Mouse (Mus musculus) liver, postnatal 0 days (tissue): ENCODE data around the gene Klhl22. TPM values are rescaled to one million over a fixed set of nuclear protein-coding genes. Genes with fewer than 3 reads are reported as not detected.

Experiments used
- ATAC-seq: fragments of 200-750 bp; cut with Nextera tagmentation; 2 replicates; pipeline ENCODE4 v1.8.0; 2017; ENCODE audit warnings: mild to moderate bottlenecking, moderate library complexity
- DNase-seq: peaks from one replicate; pipeline ENCODE4 v3.0.0-alpha.2; 2016
- H3K27ac ChIP-seq: fragments of 300-500 bp; sonication (generic); 2 replicates; pipeline ENCODE4 v1.5.1; 2014; ENCODE audit warnings: antibody characterized with exemption, moderate library complexity, mild to moderate bottlenecking, low read depth
- H3K27me3 ChIP-seq: fragments of 300-500 bp; sonication (generic); 2 replicates; pipeline ENCODE4 v1.6.1; 2014; ENCODE audit warnings: low read length, control low read depth, mixed read lengths; ENCODE audit not compliant: insufficient read depth
- H3K36me3 ChIP-seq: fragments of 300-500 bp; sonication (generic); replicated peaks from 2 replicates; pipeline ENCODE4 v1.6.1; 2014; ENCODE audit warnings: mild to moderate bottlenecking, control low read depth, low read length, moderate library complexity, mixed read lengths; ENCODE audit not compliant: insufficient read depth
- H3K4me1 ChIP-seq: fragments of 300-500 bp; sonication (generic); 2 replicates; pipeline ENCODE4 v1.6.1; 2014; ENCODE audit warnings: antibody characterized with exemption, mild to moderate bottlenecking, control low read depth; ENCODE audit not compliant: insufficient read depth
- H3K4me2 ChIP-seq: fragments of 300-500 bp; sonication (generic); 2 replicates; pipeline ENCODE4 v1.6.1; 2014; ENCODE audit warnings: low read depth, mild to moderate bottlenecking, low read length, moderate library complexity, mixed read lengths
- H3K4me3 ChIP-seq: fragments of 300-500 bp; sonication (generic); 2 replicates; pipeline ENCODE4 v1.5.1; 2014; ENCODE audit warnings: low read depth, low read length
- H3K9ac ChIP-seq: fragments of 300-500 bp; sonication (generic); replicated peaks from 2 replicates; pipeline ENCODE4 v1.6.1; 2014; ENCODE audit warnings: mild to moderate bottlenecking, moderate library complexity
- H3K9me3 ChIP-seq: fragments of 300-500 bp; sonication (generic); 2 replicates; pipeline ENCODE4 v1.6.1; 2016; ENCODE audit warnings: mild to moderate bottlenecking, control low read depth, low read length, mixed read lengths
- CTCF ChIP-seq: sonication (generic); IDR thresholded peaks from 2 replicates; pipeline ENCODE4 v1.5.1; 2016; ENCODE audit warnings: antibody characterized with exemption, low read depth
- EP300 ChIP-seq: IDR thresholded peaks from 2 replicates; pipeline ENCODE4 v1.6.1; 2016; ENCODE audit warnings: antibody characterized with exemption, low read depth, mild to moderate bottlenecking
- WGBS: fragments of 180-500 bp; shearing (Covaris S2); extraction: QIAGEN DNeasy Blood & Tissue Kit; methylation state at CpG from one replicate; pipeline ENCODE4 v1.1.7; 2014; ENCODE audit not compliant: insufficient replicate concordance; 5-methylcytosine and 5-hydroxymethylcytosine counted together
- polyA plus RNA-seq: library from polyadenylated mRNA; unstranded; fragments of >200 nt; fragmentation: Nextera tagmentation; extraction: Ambion mirVana; gene quantifications from 2 replicates; pipeline ENCODE4 v1.2.1, GENCODE M21; 2015

Klhl22 gene
- polyA plus RNA-seq, 1 experiment from 2014 or later: 8.0 TPM

- H3K27me3 ChIP-seq: no peaks in the 10 kb centered on the region
- WGBS: 82% methylated on average over 2 of the region's 2 CpGs
- DNase-seq (no peak), ATAC-seq (no peak)
- H3K4me1 ChIP-seq: no peaks in the 10 kb centered on the region
- H3K4me3 ChIP-seq: no peak overlapping the region
- no peak overlapping the region for H3K4me2 ChIP-seq
- no peak for TF ChIP-seq CTCF
- 0 out of 2 replicates have a peak, but pooled peaks cover 4% of the 10 kb centered on the region for H3K9me3 ChIP-seq
- H3K36me3 ChIP-seq: no peaks in the 10 kb centered on the region
- no peak overlapping the region for H3K9ac ChIP-seq
- no peak overlapping the region for H3K27ac ChIP-seq
Observed at GRCm38 (mm10) chr16:17745067-17745466, 14.4 kb upstream of the Klhl22 start.

- 13% methylated on average over 3 of the region's 3 CpGs for WGBS
- Histone ChIP-seq H3K27me3 (no peaks in the 10 kb centered on the region), H3K4me3 (no peak overlapping the region), H3K9ac (no peak overlapping the region), H3K4me1 (no peaks in the 10 kb centered on the region), H3K9me3 (no peaks in the 10 kb centered on the region), H3K27ac (no peak overlapping the region), H3K4me2 (no peak overlapping the region), H3K36me3 (no peaks in the 10 kb centered on the region)
- TF ChIP-seq CTCF (no peak), EP300 (no peak)
- peak; percentile 51 for DNase-seq
- ATAC-seq: no peak
Observed at GRCm38 (mm10) chr16:17753001-17753400, 6.4 kb upstream of the Klhl22 start.

- Histone ChIP-seq H3K27me3 (no peaks in the 10 kb centered on the region), H3K4me2 (no peak overlapping the region), H3K9me3 (no peaks in the 10 kb centered on the region), H3K36me3 (no peaks in the 10 kb centered on the region), H3K27ac (no peak overlapping the region), H3K9ac (no peak overlapping the region), H3K4me3 (no peak overlapping the region), H3K4me1 (peaks cover under 1% of the 10 kb centered on the region)
- 0 out of 2 replicates have a peak, but pooled peaks have one; percentile 27 for ATAC-seq
- 17% methylated on average over 1 of the region's 1 CpGs for WGBS
- no peak for TF ChIP-seq EP300
- no peak for TF ChIP-seq CTCF
- DNase-seq: no peak
Observed at GRCm38 (mm10) chr16:17753686-17754085, 5.7 kb upstream of the Klhl22 start.

- no peak for ATAC-seq
- Histone ChIP-seq H3K4me2 (no peak overlapping the region), H3K4me3 (no peak overlapping the region), H3K9ac (no peak overlapping the region), H3K27ac (no peak overlapping the region), H3K4me1 (peaks cover 20% of the 10 kb centered on the region), H3K27me3 (no peaks in the 10 kb centered on the region), H3K36me3 (no peaks in the 10 kb centered on the region), H3K9me3 (no peaks in the 10 kb centered on the region)
- TF ChIP-seq CTCF (no peak), EP300 (no peak)
- no peak for DNase-seq
- WGBS: 88% methylated on average over 1 of the region's 1 CpGs
Observed at GRCm38 (mm10) chr16:17757756-17758155, 1.7 kb upstream of the Klhl22 start.

GRCm38 (mm10) chr16:17758902-17759301, 516 bp upstream of the Klhl22 start:
- peak overlapping the region; percentile 48 for H3K4me3 ChIP-seq
- no peak for ATAC-seq
- 34% methylated on average over 9 of the region's 9 CpGs for WGBS
- peak overlapping the region; percentile 76 for H3K4me2 ChIP-seq
- H3K27ac ChIP-seq: no peak overlapping the region
- TF ChIP-seq CTCF (no peak), EP300 (no peak)
- no peaks in the 10 kb centered on the region for H3K36me3 ChIP-seq
- H3K4me1 ChIP-seq: peaks cover 20% of the 10 kb centered on the region
- H3K9ac ChIP-seq: no peak overlapping the region
- no peak for DNase-seq
- H3K9me3 ChIP-seq: no peaks in the 10 kb centered on the region
- H3K27me3 ChIP-seq: no peaks in the 10 kb centered on the region

- 1% methylated on average over 54 of the region's 54 CpGs for WGBS
- no peaks in the 10 kb centered on the region for H3K9me3 ChIP-seq
- peak overlapping the region; percentile 48 for H3K4me3 ChIP-seq
- DNase-seq (peak; percentile 68), ATAC-seq (peak; percentile 74)
- no peaks in the 10 kb centered on the region for H3K27me3 ChIP-seq
- peak overlapping the region; percentile 61 for H3K9ac ChIP-seq
- H3K4me1 ChIP-seq: peaks cover 23% of the 10 kb centered on the region
- H3K36me3 ChIP-seq: no peaks in the 10 kb centered on the region
- peak overlapping the region; percentile 76 for H3K4me2 ChIP-seq
- H3K27ac ChIP-seq: peak overlapping the region; percentile 63
- TF ChIP-seq CTCF: no peak
- no peak for TF ChIP-seq EP300
Observed at GRCm38 (mm10) chr16:17759813-17760321, 449 bp downstream of the Klhl22 start.

- no peak overlapping the region for H3K27ac ChIP-seq
Observed at GRCm38 (mm10) chr16:17760657-17761056, 1.2 kb downstream of the Klhl22 start.

More at GRCm38 (mm10) chr16:17760657-17761056, 1.2 kb downstream of the Klhl22 start:
- DNase-seq (peak; percentile 64), ATAC-seq (peak; percentile 54)
- peak overlapping the region; percentile 61; the same call in 1 of the 2 replicates for H3K9ac ChIP-seq
- TF ChIP-seq EP300 (no peak), CTCF (peak; percentile 82)
- no peaks in the 10 kb centered on the region for H3K27me3 ChIP-seq
- peak overlapping the region; percentile 76 for H3K4me2 ChIP-seq
- H3K36me3 ChIP-seq: no peaks in the 10 kb centered on the region
- H3K4me3 ChIP-seq: no peak overlapping the region
- WGBS: 33% methylated on average over 8 of the region's 8 CpGs
- H3K9me3 ChIP-seq: no peaks in the 10 kb centered on the region
- H3K4me1 ChIP-seq: peaks cover 24% of the 10 kb centered on the region
